ENCODE assay signal across 10 mouse cellular contexts in the genomic region with DNA sequence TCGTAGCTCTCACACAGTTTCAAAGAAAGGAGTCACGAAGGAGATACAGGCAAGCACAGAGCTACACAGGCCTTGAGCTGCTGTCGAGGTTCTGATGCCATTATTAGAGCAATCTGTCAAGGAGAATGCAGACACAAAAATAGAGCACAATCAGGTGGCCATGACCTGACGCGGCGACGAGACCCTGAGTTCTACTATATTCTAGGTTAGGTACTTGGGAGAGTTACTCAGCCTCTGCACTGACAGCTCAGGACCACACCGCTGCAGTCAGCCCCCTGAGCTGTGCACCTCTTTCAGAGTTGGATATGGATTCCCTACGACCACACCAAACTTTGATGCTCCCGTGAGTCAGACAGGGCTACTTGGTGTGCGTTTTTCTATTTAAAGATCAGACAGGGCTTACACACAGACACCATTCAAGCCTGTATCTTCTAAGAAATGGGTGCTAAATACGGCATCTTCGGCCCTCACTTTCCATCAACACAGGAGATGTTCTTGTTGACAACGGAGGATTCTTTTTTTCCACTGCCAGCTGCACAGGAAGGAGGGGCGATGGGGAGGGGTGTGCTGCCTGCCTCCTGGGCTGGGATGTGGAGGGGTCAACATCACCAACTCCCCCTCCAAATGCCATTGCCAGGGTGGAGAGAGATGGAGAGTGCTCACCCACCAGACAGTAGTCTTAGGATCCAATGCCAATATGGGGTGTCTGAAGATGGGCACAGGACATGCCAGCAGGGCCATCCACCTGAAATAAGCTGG.
DNase-seq lines count a peak whose midpoint lies in the region; ATAC-seq lines count a peak whose summit lies in the region.
"Had no signal": no experiment of that assay in that cellular context is flagged by ENCODE, and none has a peak within 500 bp of the region (broad histone marks: within the 10 kb centered on the region; RNA-seq: fewer than 3 reads in every experiment).

No protein-coding gene starts in this region.

- H3K36me3 ChIP-seq in neural tube, embryonic 11.5 days (ENCODE audit: control insufficient read depth, insufficient read depth, low read length) = no peaks in the 10 kb centered on the region
- H3K36me3 ChIP-seq in forebrain, embryonic 15.5 days = no peaks in the 10 kb centered on the region
- H3K36me3 ChIP-seq in midbrain, embryonic 11.5 days (ENCODE audit: control insufficient read depth, insufficient read depth, low read length) = no peaks in the 10 kb centered on the region

- H3K27me3 ChIP-seq in neural tube, embryonic 11.5 days (ENCODE audit: control insufficient read depth, insufficient read depth, low read length) = no peaks in the 10 kb centered on the region
- no peaks in the 10 kb centered on the region for H3K27me3 ChIP-seq in forebrain, embryonic 15.5 days
- no peaks in the 10 kb centered on the region for H3K27me3 ChIP-seq in midbrain, embryonic 11.5 days (ENCODE audit: control insufficient read depth, insufficient read depth, low read length)

- WGBS in neural tube, embryonic 11.5 days = 66% methylated on average over 15 of the region's 15 CpGs
- WGBS in forebrain, embryonic 15.5 days = 29% methylated on average over 15 of the region's 15 CpGs
- 61% methylated on average over 15 of the region's 15 CpGs for WGBS in midbrain, embryonic 11.5 days

- H3K4me2 ChIP-seq in neural tube, embryonic 11.5 days (ENCODE audit: low read depth) = 0 out of 2 replicates have a peak overlapping the region, but pooled peaks have one; percentile 21
- peak overlapping the region; percentile 69 for H3K4me2 ChIP-seq in forebrain, embryonic 15.5 days (replicated peaks)
- H3K4me2 ChIP-seq in midbrain, embryonic 11.5 days = peak overlapping the region; percentile 54

- H3K4me3 ChIP-seq in neural tube, embryonic 11.5 days (ENCODE audit: low read depth, low read length) = no peak overlapping the region
- H3K4me3 ChIP-seq in forebrain, embryonic 15.5 days = peak overlapping the region; percentile 38
- H3K4me3 ChIP-seq in midbrain, embryonic 11.5 days (ENCODE audit: low read depth, low read length) = peak overlapping the region; percentile 21
- H3K4me3 ChIP-seq: erythroblast, embryonic 14.5 days had no signal

- no peak for DNase-seq in neural tube, embryonic 11.5 days (ENCODE audit: low spot score)
- DNase-seq in neural tube, embryonic 10.5 days (ENCODE audit: extremely low spot score, low spot score) = no peak
- no peak for DNase-seq in midbrain, embryonic 11.5 days (ENCODE audit: low spot score, missing footprints)
- peak; percentile 75 for DNase-seq in thymus, postnatal 4 days
- no peak for DNase-seq in embryo, embryonic 10 days (ENCODE audit: low spot score)
- no peak for DNase-seq in ovary, postnatal 10 days (ENCODE audit: low spot score)
- DNase-seq: kidney, postnatal 36 days; lung, postnatal 14 days had no signal

- H3K9me3 ChIP-seq in neural tube, embryonic 11.5 days (ENCODE audit: control insufficient read depth, low read length) = no peaks in the 10 kb centered on the region
- no peaks in the 10 kb centered on the region for H3K9me3 ChIP-seq in forebrain, embryonic 15.5 days
- H3K9me3 ChIP-seq in midbrain, embryonic 11.5 days (ENCODE audit: control insufficient read depth, low read length) = no peaks in the 10 kb centered on the region

- no peak overlapping the region for H3K9ac ChIP-seq in neural tube, embryonic 11.5 days (ENCODE audit: low read length)
- peak overlapping the region; percentile 54 for H3K9ac ChIP-seq in forebrain, embryonic 15.5 days (replicated peaks)
- H3K9ac ChIP-seq in midbrain, embryonic 11.5 days (ENCODE audit: low read length) = peak overlapping the region; percentile 51

- no peak for ATAC-seq in neural tube, embryonic 11.5 days (ENCODE audit: insufficient read depth, low FRiP score, low TSS enrichment)
- no peak for ATAC-seq in forebrain, embryonic 15.5 days (replicated peaks)
- peak; percentile 8; the same call in 1 of the 2 replicates for ATAC-seq in midbrain, embryonic 11.5 days (ENCODE audit: low FRiP score)

- peaks cover 28% of the 10 kb centered on the region for H3K4me1 ChIP-seq in neural tube, embryonic 11.5 days (ENCODE audit: control insufficient read depth, insufficient read depth, low read length)
- H3K4me1 ChIP-seq in forebrain, embryonic 15.5 days = peaks cover 61% of the 10 kb centered on the region
- peaks cover 41% of the 10 kb centered on the region for H3K4me1 ChIP-seq in midbrain, embryonic 11.5 days (ENCODE audit: control insufficient read depth, insufficient read depth, low read length)

- no peak overlapping the region for H3K27ac ChIP-seq in neural tube, embryonic 11.5 days (ENCODE audit: low read depth, low read length)
- peak overlapping the region; percentile 94 for H3K27ac ChIP-seq in forebrain, embryonic 15.5 days (replicated peaks)
- peak overlapping the region; percentile 42 for H3K27ac ChIP-seq in midbrain, embryonic 11.5 days (ENCODE audit: low read depth, low read length)
